9 mouse cellular contexts compared by ENCODE assay signal in genomic region chr2:59161021-59161440, GRCm38 (mm10). TPM values are rescaled to one million over a fixed set of nuclear protein-coding genes. Genes with fewer than 3 reads are reported as not detected.
DNase-seq lines count a peak whose midpoint lies in the region; TF ChIP-seq lines count a peak whose summit lies in the region.
"Had no signal": no experiment of that assay in that cellular context is flagged by ENCODE, and none has a peak within 500 bp of the region (broad histone marks: within the 10 kb centered on the region; RNA-seq: fewer than 3 reads in every experiment).

No protein-coding gene starts in this region.

- peaks cover 42% of the 10 kb centered on the region for H3K79me2 ChIP-seq in myocyte (ENCODE audit: control insufficient read depth, insufficient read depth)

- no peak for TF ChIP-seq POLR2A in testis, adult 2 months (IDR thresholded peaks at IDR 0.05; ENCODE audit: control insufficient read depth, low read depth, low read length)
- TF ChIP-seq POLR2A in embryonic fibroblast, embryonic 13.5 days (IDR thresholded peaks at IDR 0.05; ENCODE audit: low read depth, low read length), result no peak
- TF ChIP-seq POLR2A in myocyte (IDR thresholded peaks at IDR 0.05; ENCODE audit: insufficient read length, low read depth), result no peak

- H3K27me3 ChIP-seq in testis, adult 2 months (ENCODE audit: control insufficient read depth, insufficient read depth, low read length), result no peaks in the 10 kb centered on the region
- H3K27me3 ChIP-seq in limb, embryonic 10.5 days (ENCODE audit: low read depth, poor library complexity, severe bottlenecking), result no peaks in the 10 kb centered on the region
- no peaks in the 10 kb centered on the region for H3K27me3 ChIP-seq in myocyte (ENCODE audit: control insufficient read depth, insufficient read depth, insufficient read length)

- H3K9me3 ChIP-seq in limb, embryonic 10.5 days (replicated peaks), result no peaks in the 10 kb centered on the region

- H3K4me1 ChIP-seq in testis, adult 2 months (ENCODE audit: control insufficient read depth, insufficient read depth, low read length), result peaks cover 7% of the 10 kb centered on the region
- H3K4me1 ChIP-seq in embryonic fibroblast, embryonic 13.5 days (ENCODE audit: control insufficient read depth, insufficient read depth, low read length), result peaks cover 2% of the 10 kb centered on the region; the same call in 1 of the 2 replicates
- H3K4me1 ChIP-seq in limb, embryonic 10.5 days, result peaks cover 27% of the 10 kb centered on the region

- whole genome bisulfite sequencing in limb, embryonic 10.5 days, result under 1% methylated on average over 33 of the region's 58 CpGs

- DNase-seq in gastrocnemius, postnatal 10 days, result peak; percentile 51
- DNase-seq in gastrocnemius, adult 18-20 months (ENCODE audit: low spot score), result no peak
- no peak for DNase-seq in testis, postnatal 14 days (ENCODE audit: low spot score)
- DNase-seq in limb, embryonic 10.5 days (ENCODE audit: low spot score), result peak; percentile 79
- DNase-seq in natural killer cell, adult 2 months (ENCODE audit: low spot score in 2 of 2), result no peak

- H3K27ac ChIP-seq in testis, adult 2 months (ENCODE audit: control insufficient read depth, insufficient read depth, low read depth, low read length), result peak overlapping the region; percentile 70
- H3K27ac ChIP-seq in embryonic fibroblast, embryonic 13.5 days (ENCODE audit: insufficient read depth, low read length), result no peak overlapping the region; the same call in 1 of the 2 replicates
- H3K27ac ChIP-seq in limb, embryonic 10.5 days, result peak overlapping the region; percentile 93

- H3K4me3 ChIP-seq in testis, adult 2 months (ENCODE audit: control insufficient read depth, low read depth, low read length), result peak overlapping the region; percentile 92
- H3K4me3 ChIP-seq in embryonic fibroblast, embryonic 13.5 days (ENCODE audit: insufficient read depth, low read length), result peak overlapping the region; percentile 82
- H3K4me3 ChIP-seq in limb, embryonic 10.5 days, result peak overlapping the region; percentile 94
- peak overlapping the region; percentile 42 for H3K4me3 ChIP-seq in myocyte

- H3K36me3 ChIP-seq in testis, adult 2 months (ENCODE audit: control insufficient read depth, insufficient read depth, low read length), result no peaks in the 10 kb centered on the region
- H3K36me3 ChIP-seq in limb, embryonic 10.5 days, result no peaks in the 10 kb centered on the region
- H3K36me3 ChIP-seq in myocyte (ENCODE audit: control insufficient read depth, insufficient read depth), result no peaks in the 10 kb centered on the region

- peak overlapping the region; percentile 78 for H3K4me2 ChIP-seq in myocyte (ENCODE audit: low read depth)

- TF ChIP-seq CTCF in testis, adult 2 months (IDR thresholded peaks at IDR 0.05; ENCODE audit: control insufficient read depth, insufficient read depth, insufficient replicate concordance, low read depth, low read length), result no peak
- no peak for TF ChIP-seq CTCF in embryonic fibroblast, embryonic 13.5 days (IDR thresholded peaks at IDR 0.05; ENCODE audit: borderline replicate concordance, insufficient read depth, low read length)

- H3ac ChIP-seq in myocyte (ENCODE audit: control insufficient read depth, insufficient read length), result peak overlapping the region; percentile 93

TF ChIP-seq in myocyte, 11 proteins besides CTCF, POLR2A, EP300 and RAD21:
- no peak for TF ChIP-seq E2F4 (IDR thresholded peaks at IDR 0.05; ENCODE audit: insufficient read depth)
- no peak for TF ChIP-seq USF1 (IDR thresholded peaks at IDR 0.05; ENCODE audit: low read depth)
- no peak for TF ChIP-seq MYOG (IDR thresholded peaks at IDR 0.05; ENCODE audit: control insufficient read depth in 1 of 3, insufficient read depth in 1 of 3, insufficient read length in 2 of 3, low read depth in 2 of 3)
- no peak for TF ChIP-seq MYOD1 (IDR thresholded peaks at IDR 0.05; ENCODE audit: control insufficient read depth in 1 of 3, insufficient read length in 2 of 3, low read depth in 2 of 3)
- no peak for TF ChIP-seq SRF (IDR thresholded peaks at IDR 0.05; ENCODE audit: control insufficient read depth, insufficient read length, low read depth)
- TF ChIP-seq TCF12 (IDR thresholded peaks at IDR 0.05; ENCODE audit: insufficient read depth, poor library complexity, severe bottlenecking), result no peak
- no peak for TF ChIP-seq CEBPB (IDR thresholded peaks at IDR 0.05; ENCODE audit: insufficient read depth, poor library complexity, severe bottlenecking)
- TF ChIP-seq POLR2AphosphoS2 (IDR thresholded peaks at IDR 0.05; ENCODE audit: insufficient read length, low read depth), result no peak
- no peak for TF ChIP-seq REST (IDR thresholded peaks at IDR 0.05; ENCODE audit: insufficient read depth, insufficient read length)
- TF ChIP-seq MAX (IDR thresholded peaks at IDR 0.05; ENCODE audit: low read depth), result no peak
- no peak for TF ChIP-seq TCF3 (IDR thresholded peaks at IDR 0.05; ENCODE audit: insufficient read length, low read depth)

RNA-seq across cellular contexts. Expression of gene Pkp4, which starts 0.4 kb away (rescaled TPM):
- 10 to 100 TPM; 24.6 to 25.4 TPM for total RNA-seq in gastrocnemius, postnatal 10 days (2021)
- total RNA-seq in gastrocnemius, adult 18-20 months (2021), result 10 to 100 TPM; 18.3 to 24.0 TPM
- 9.4 and 9.8 TPM in 2 replicates for polyA plus RNA-seq in testis, adult 2 months (2012; rRNA removed)
- 27.8 and 36.7 TPM in 2 replicates for polyA plus RNA-seq in embryonic fibroblast, embryonic 13.5 days (2011; ENCODE audit: insufficient read length, low read depth, missing spikeins)
- 12.4 and 15.0 TPM in 2 replicates for polyA plus RNA-seq in limb, embryonic 10.5 days (2016; fragmentation: Nextera tagmentation; extraction: Ambion mirVana)
- 25.3 TPM for polyA plus RNA-seq in myocyte (2012; fragmentation: generic; extraction: Trizol)
- total RNA-seq: MEL had no signal

RNA-seq across cellular contexts. Expression of gene Ccdc148, which starts 0.5 kb away (rescaled TPM):
- under 1 TPM; 0.23 to 0.27 TPM for total RNA-seq in gastrocnemius, postnatal 10 days (2021)
- total RNA-seq in gastrocnemius, adult 18-20 months (2021), result under 1 TPM; 0.05 TPM
- 3.7 and 4.2 TPM in 2 replicates for polyA plus RNA-seq in testis, adult 2 months (2012; rRNA removed)
- polyA plus RNA-seq in embryonic fibroblast, embryonic 13.5 days (2011; ENCODE audit: insufficient read length, low read depth, missing spikeins), result 0.12 TPM in 1 of 2 replicates, not detected in the other
- polyA plus RNA-seq in limb, embryonic 10.5 days (2016; fragmentation: Nextera tagmentation; extraction: Ambion mirVana), result 0.23 and 0.70 TPM in 2 replicates
- polyA plus RNA-seq in myocyte (2012; fragmentation: generic; extraction: Trizol), result 0.06 TPM
- total RNA-seq: MEL had no signal

Comparison
In these comparisons a context has a peak if more than half of its experiments do, and no peak if none do; other contexts are left out.
1. DNase-seq: peak in gastrocnemius, postnatal 10 days (single experiment) and limb, embryonic 10.5 days (single experiment); none in gastrocnemius, adult 18-20 months (single experiment), testis, postnatal 14 days (single experiment) and natural killer cell, adult 2 months (0 of 2).
2. H3K4me3 ChIP-seq: peak in every context shown above with its lines; median percentile 94 in limb, embryonic 10.5 days; 92 in testis, adult 2 months; 82 in embryonic fibroblast, embryonic 13.5 days; 42 in myocyte.